Mouse (Mus musculus) limb, embryonic 14.5 days (tissue): ENCODE measurements around the gene Hoxc4. TPM values are rescaled to one million over a fixed set of nuclear protein-coding genes. Genes with fewer than 3 reads are reported as not detected.

Source experiments
- ATAC-seq: fragments of 200-750 bp; cut with Nextera tagmentation; 2 replicates; pipeline ENCODE4 v1.8.0; 2017; ENCODE audit warnings: low read depth, moderate number of reproducible peaks, moderate TSS enrichment; ENCODE audit not compliant: low FRiP score
- DNase-seq: peaks from one replicate; pipeline ENCODE4 v3.0.0-alpha.2; 2015; ENCODE audit warnings: low spot score
- H3K27ac ChIP-seq: fragments of 300-500 bp; sonication (generic); replicated peaks from 2 replicates; pipeline ENCODE4 v1.5.1; 2014; ENCODE audit warnings: low read depth, mild to moderate bottlenecking, low read length, moderate library complexity, mixed read lengths
- H3K27me3 ChIP-seq: fragments of 300-500 bp; sonication (generic); 2 replicates; pipeline ENCODE4 v1.6.1; 2014; ENCODE audit warnings: low read length, mixed read lengths; ENCODE audit not compliant: control insufficient read depth, insufficient read depth
- H3K36me3 ChIP-seq: fragments of 300-500 bp; sonication (generic); 2 replicates; pipeline ENCODE4 v1.6.1; 2014; ENCODE audit warnings: mild to moderate bottlenecking, low read length, moderate library complexity, mixed read lengths; ENCODE audit not compliant: control insufficient read depth, insufficient read depth
- H3K4me1 ChIP-seq: fragments of 300-500 bp; sonication (generic); 2 replicates; pipeline ENCODE4 v1.6.1; 2014; ENCODE audit warnings: antibody characterized with exemption, low read length, mixed read lengths; ENCODE audit not compliant: control insufficient read depth, insufficient read depth
- H3K4me2 ChIP-seq: fragments of 300-500 bp; sonication (generic); replicated peaks from 2 replicates; pipeline ENCODE4 v1.6.1; 2014; ENCODE audit warnings: low read depth, mild to moderate bottlenecking, low read length, moderate library complexity; ENCODE audit not compliant: severe bottlenecking
- H3K4me3 ChIP-seq: fragments of 300-500 bp; sonication (generic); replicated peaks from 2 replicates; pipeline ENCODE4 v1.5.1; 2014; ENCODE audit warnings: low read length
- H3K9ac ChIP-seq: fragments of 300-500 bp; sonication (generic); 2 replicates; pipeline ENCODE4 v1.6.1; 2014; ENCODE audit warnings: mild to moderate bottlenecking, low read depth, low read length, moderate library complexity; ENCODE audit not compliant: severe bottlenecking
- H3K9me3 ChIP-seq: fragments of 300-500 bp; sonication (generic); 2 replicates; pipeline ENCODE4 v1.6.1; 2016; ENCODE audit warnings: low read length; ENCODE audit not compliant: control insufficient read depth
- POLR2A ChIP-seq: fragments of 200-500 bp; IDR thresholded peaks from 2 replicates; pipeline ENCODE4 v1.8.0; 2012; ENCODE audit warnings: inconsistent platforms, mild to moderate bottlenecking, moderate library complexity, borderline replicate concordance; ENCODE audit not compliant: insufficient read depth, insufficient read length; ENCODE audit errors: extremely low read depth
- WGBS: fragments of 180-500 bp; shearing (Covaris S2); extraction: QIAGEN DNeasy Blood & Tissue Kit; methylation state at CpG from one replicate; pipeline ENCODE4 v1.1.7; 2014; 5-methylcytosine and 5-hydroxymethylcytosine counted together
- polyA plus RNA-seq, 2 experiments: library from polyadenylated mRNA; depleted of rRNA in 1 of 2; stranded (reverse) in 1 of 2; unstranded in 1 of 2; fragments of >200 nt; fragmentation: Nextera tagmentation in 1 of 2; extraction: Ambion mirVana in 1 of 2; gene quantifications; 2 replicates each; pipeline versions ENCODE4 v1.2.1 to v1.2.3; 2012 to 2014

Hoxc4 gene
- polyA plus RNA-seq, 2 experiments: 3.5 to 7.5 TPM

DNA sequence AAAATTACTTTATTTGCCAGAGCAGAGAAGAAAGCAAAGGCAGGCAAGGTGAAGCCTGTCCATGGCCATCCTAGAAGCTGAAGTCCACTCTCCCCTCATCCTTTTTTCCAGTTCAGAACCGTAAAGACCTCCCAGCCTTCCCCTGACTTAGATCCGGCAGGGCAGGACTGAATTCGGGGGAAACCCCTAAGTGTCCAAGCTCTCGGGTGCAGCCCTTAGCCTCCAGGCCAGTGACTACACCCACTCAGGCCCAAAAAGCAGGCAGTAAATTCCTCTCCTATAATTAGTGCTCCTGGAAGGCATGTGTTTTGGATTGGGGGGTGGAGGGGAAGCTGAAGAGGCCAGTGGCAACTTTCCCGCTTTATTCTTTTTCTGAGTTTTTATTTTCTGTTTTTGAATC, 12.9 kb upstream of the Hoxc4 start:
- H3K9me3 ChIP-seq: no peaks in the 10 kb centered on the region
- H3K4me2 ChIP-seq: peak overlapping the region; percentile 2
- no peak overlapping the region for H3K9ac ChIP-seq
- DNase-seq (no peak), ATAC-seq (no peak)
- WGBS: 11% methylated on average over 5 of the region's 5 CpGs
- peaks cover 6% of the 10 kb centered on the region; the same call in 1 of the 2 replicates for H3K4me1 ChIP-seq
- H3K36me3 ChIP-seq: no peaks in the 10 kb centered on the region
- no peak overlapping the region for H3K4me3 ChIP-seq
- TF ChIP-seq POLR2A: no peak
- no peak overlapping the region for H3K27ac ChIP-seq
- peaks cover 97% of the 10 kb centered on the region for H3K27me3 ChIP-seq

GRCm38 (mm10) chr15:103006326-103006725, 12.4 kb upstream of the Hoxc4 start:
- Histone ChIP-seq H3K4me1 (peaks cover 4% of the 10 kb centered on the region; the same call in 1 of the 2 replicates), H3K36me3 (no peaks in the 10 kb centered on the region), H3K9ac (no peak overlapping the region), H3K4me2 (peak overlapping the region; percentile 2; the same call in 1 of the 2 replicates), H3K27ac (no peak overlapping the region), H3K9me3 (no peaks in the 10 kb centered on the region), H3K4me3 (no peak overlapping the region), H3K27me3 (peaks cover 97% of the 10 kb centered on the region)
- DNase-seq (no peak), ATAC-seq (no peak)
- WGBS: 14% methylated on average over 1 of the region's 1 CpGs
- TF ChIP-seq POLR2A: no peak

DNA sequence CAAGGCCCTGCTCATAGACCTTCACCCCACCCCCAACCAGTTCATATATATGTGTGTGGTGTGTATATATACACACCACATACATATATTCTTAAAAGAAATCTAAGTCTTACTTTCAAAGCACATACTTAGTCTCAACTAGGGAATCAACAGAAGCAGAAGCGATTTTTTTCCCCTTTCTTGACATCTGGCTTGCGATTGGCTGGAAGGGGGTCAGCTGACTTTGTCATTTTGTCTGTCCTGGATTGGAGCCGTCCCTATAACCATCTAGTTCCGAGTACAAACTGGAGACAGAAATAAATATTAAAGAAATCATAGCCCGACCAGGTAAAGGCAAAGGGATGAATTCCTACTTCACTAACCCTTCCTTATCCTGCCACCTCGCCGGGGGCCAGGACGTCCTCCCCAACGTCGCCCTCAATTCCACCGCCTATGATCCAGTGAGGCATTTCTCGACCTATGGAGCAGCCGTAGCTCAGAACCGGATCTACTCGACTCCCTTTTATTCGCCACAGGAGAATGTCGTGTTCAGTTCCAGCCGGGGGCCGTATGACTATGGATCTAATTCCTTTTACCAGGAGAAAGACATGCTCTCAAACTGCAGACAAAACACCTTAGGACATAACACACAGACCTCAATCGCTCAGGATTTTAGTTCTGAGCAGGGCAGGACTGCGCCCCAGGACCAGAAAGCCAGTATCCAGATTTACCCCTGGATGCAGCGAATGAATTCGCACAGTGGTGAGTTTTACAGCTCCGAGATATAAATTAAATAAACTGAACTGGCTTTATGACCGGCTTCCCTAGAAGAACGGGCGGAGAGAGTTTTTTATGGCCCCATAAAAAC, 9.2 kb upstream of the Hoxc4 start:
- peak overlapping the region; percentile 33 for H3K4me2 ChIP-seq
- DNase-seq: no peak
- peak overlapping the region; percentile 21 for H3K4me3 ChIP-seq

DNA sequence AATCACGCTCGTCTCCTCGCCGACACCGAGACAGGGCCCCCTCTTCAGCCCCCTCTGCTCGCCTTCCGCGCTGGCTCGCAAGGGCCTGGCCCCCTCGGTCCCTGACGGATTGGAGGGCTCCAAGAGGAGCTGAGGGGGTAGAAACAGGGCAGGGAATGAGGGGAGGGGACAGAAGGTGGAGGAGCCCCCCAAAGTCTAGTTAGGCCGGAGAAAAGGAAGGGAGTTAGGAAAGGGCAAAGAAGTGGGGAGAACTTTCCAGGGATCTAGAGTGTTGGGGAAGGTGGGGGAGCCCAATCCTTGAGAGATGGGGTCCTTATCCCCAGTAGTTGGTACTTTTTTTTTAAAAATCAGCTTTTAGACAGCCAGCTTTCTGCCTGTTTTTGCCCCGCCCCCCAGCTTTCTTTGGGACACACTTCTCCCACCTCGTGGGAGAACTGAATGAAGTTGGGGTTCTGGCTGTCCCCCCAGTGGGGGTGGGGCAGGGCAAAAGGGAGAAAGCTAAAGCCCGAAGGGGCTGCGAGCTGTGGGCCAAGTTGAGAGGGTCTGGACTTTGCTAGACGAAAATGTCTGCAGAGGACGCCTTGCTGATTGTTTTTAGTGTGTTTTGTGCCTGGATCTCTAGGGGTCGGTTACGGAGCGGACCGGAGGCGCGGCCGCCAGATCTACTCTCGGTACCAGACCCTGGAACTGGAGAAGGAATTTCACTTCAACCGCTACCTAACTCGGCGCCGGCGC, 8.5 kb upstream of the Hoxc4 start:
- H3K4me1 ChIP-seq: peaks cover 9% of the 10 kb centered on the region; the same call in 1 of the 2 replicates
- DNase-seq (no peak), ATAC-seq (no peak)
- peak overlapping the region; percentile 21 for H3K4me3 ChIP-seq
- 3% methylated on average over 31 of the region's 31 CpGs for WGBS
- H3K27ac ChIP-seq: no peak overlapping the region
- no peak for TF ChIP-seq POLR2A
- H3K27me3 ChIP-seq: peaks cover 97% of the 10 kb centered on the region
- no peaks in the 10 kb centered on the region for H3K36me3 ChIP-seq
- peak overlapping the region; percentile 33 for H3K4me2 ChIP-seq
- H3K9me3 ChIP-seq: no peaks in the 10 kb centered on the region
- H3K9ac ChIP-seq: peak overlapping the region; percentile 25; the same call in 1 of the 2 replicates

More for the DNA sequence above, 9.2 kb upstream of the Hoxc4 start:
- Histone ChIP-seq H3K9ac (peak overlapping the region; percentile 25; the same call in 1 of the 2 replicates), H3K36me3 (no peaks in the 10 kb centered on the region), H3K4me1 (peaks cover 4% of the 10 kb centered on the region; the same call in 1 of the 2 replicates), H3K9me3 (no peaks in the 10 kb centered on the region), H3K27me3 (peaks cover 97% of the 10 kb centered on the region), H3K27ac (no peak overlapping the region)
- no peak for ATAC-seq
- WGBS: 2% methylated on average over 27 of the region's 27 CpGs
- no peak for TF ChIP-seq POLR2A
